Mouse (Mus musculus) layer of hippocampus, postnatal 14 days (tissue): ENCODE results near the gene Ngfr. TPM values are rescaled to one million over a fixed set of nuclear protein-coding genes. Genes with fewer than 3 reads are reported as not detected.
A peak's percentile ranks its signal among the peaks of the same experiment; 100 is the strongest.

ENCODE experiments used
- DNase-seq, 2 experiments: peaks; one replicate each; pipeline ENCODE4 v3.0.0; 2021 to 2022; ENCODE audit warnings: low spot score in 2 of 2, mixed read lengths in 1 of 2
- total RNA-seq, 2 experiments: library from RNA; stranded (reverse); gene quantifications; 2 replicates each; pipeline ENCODE4 v1.2.3; 2021

Gene Ngfr
- total RNA-seq, 2 experiments from 2014 or later = 2.1 to 2.5 TPM

GRCm38 (mm10) chr11:95567936-95568715 lies 19.4 kb downstream of the Ngfr start:
- DNase-seq = no peak

DNA sequence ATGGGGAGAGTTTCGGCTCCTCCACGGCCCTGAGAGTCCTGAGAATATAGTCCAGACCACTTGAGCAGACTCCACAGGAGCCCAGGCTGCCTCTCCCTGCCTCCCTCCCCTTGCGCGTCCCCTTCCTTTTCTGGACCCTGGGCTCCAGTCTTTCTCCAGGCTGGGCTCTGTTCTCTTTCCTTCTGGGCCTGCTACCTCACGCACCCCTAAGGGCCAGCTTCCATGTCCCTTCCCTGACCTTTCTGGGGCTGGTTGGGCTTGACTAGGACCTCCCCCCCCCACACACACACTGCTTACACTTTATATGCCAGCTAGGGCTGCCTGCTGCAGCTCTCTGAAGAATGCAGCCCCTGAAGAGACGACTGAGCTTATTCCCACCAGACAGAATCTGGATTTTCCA lies 20.2 kb downstream of the Ngfr start:
- no peak for DNase-seq

- no peak for DNase-seq
Measured at GRCm38 (mm10) chr11:95565327-95565726, 22.2 kb downstream of the Ngfr start.

DNA sequence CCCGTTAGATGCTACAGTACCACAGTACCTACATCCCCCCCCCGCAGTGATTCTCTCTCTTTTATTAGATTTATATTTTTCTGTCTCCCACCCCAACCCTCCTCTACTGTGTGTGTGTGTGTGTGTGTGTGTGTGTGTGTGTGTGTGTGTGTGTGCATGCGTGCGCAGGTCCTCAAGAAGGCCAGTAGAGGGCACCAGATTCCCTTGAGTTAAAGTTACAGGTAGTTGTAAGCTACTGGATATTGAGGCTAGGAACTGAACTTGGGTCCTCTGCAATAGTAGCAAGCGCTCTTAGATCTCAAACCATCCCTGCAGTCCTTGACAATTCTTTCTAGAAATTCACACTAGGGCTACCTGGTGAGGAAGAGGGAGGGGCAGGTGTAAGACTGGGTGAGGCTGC lies 23.7 kb downstream of the Ngfr start:
- DNase-seq = no peak

- no peak for DNase-seq
Measured at GRCm38 (mm10) chr11:95560773-95561172, 26.8 kb downstream of the Ngfr start.

DNA sequence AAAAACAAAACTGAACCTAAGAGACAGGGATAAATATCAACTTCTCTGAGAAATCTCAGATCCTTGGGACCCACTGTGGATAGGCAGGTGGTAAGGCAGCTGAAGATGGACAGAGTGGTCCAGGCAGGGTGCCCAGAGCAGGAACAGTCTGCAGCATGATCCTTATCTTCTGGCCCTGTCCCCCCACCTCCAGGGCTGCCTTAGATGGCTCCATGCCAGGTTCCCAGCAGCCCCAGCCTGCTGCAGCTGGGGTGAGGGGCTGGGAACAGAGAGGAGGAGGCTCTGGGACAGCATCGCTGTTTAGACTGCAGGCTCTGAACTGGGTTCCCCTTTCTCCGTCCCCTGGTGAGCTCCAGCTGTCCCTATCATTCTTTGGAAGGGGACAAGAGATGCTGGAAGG lies 27.8 kb downstream of the Ngfr start:
- no peak for DNase-seq

DNA sequence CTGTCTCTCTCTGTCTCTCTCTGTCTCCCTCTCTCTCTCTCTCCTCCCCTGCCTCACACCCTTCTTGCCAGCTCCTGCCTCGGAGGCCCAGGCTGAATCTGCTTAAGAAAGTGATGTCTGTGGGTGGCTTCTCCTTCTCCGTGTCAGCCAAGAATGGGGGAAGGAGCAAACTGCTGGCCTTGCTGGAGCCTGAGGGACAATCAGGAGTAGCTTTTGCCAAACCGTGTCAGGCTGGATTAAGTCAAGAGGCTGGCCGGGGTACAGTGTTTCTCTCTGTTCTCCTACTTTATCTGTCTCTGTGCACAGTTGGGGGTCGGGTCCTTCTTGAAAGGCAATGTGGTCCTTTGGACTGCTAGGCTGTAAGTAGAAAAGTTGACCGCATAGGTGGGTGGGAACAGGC lies 29.8 kb downstream of the Ngfr start:
- DNase-seq = no peak

DNA sequence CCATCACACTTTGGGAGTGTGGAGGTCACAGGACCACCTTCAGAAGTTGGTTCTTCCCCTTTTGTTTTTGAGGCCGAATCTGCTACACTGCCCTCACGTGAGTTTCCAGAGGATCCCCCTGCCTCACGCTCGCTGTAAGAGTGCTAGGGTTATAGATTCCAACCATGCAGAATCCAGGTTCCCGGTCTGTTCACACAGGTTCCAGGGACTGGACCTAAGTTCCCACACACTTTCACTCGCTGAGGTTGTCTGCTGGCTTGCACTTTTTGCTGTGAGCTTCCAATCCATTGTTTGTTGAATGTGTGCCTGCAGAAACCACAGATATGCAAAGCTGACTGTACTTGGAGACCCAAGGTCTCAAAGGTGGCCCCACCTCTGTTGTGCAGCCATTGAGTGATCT lies 30.5 kb downstream of the Ngfr start:
- no peak for DNase-seq

DNA sequence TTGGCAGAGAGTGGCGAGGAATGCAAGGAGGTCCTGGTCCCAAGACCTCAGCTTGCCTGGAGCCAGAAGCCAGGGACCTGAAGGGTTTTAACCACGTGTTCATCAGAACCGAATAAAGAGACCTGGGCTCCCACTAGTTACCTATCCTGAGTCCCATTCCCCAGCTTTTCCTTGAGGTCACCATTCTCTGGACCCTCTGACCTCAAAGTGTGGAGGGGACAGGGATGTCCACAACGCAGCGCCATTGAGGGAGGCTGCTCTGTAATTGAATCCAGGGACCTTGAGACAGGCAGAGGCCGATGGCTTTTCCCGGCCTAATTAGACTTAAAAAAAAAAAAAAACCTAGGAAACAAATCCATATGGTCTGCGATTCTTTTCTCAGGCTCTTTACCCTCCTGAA lies 32.3 kb downstream of the Ngfr start:
- DNase-seq = no peak

DNA sequence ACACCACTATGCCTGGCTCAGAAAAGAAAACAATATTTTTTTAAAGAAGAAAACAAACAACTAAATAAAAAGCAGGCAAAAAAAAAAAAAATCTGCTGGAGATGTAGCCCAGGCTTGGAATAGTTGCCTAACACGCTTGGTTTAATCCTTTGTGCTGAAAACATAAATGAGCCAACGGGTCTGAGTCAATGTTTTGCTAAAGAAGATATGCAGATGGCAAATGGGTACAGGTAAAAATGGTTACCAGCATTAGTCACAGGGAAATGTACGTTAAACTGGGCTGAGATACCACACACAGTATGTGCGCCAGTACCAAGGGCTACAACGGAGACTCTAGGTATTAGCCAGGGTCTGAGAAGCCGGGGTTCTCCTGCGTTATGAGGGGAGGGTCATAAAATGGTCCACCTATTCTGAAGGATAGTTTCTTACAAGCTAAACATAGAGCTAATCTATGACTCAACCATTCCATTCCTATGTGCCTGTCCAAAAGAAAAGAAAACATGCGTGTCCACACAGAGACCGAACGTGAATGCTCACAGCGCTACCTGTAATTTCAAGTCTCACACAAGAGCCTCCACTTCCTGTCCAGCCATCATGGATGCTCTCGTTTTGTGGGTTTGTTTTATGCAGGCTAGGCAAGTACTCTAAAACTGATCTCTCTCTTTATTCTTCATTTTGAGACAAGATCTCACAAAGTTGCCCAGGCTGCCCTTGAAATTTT lies 37.1 kb downstream of the Ngfr start:
- DNase-seq = no peak

- DNase-seq = no peak
Measured at GRCm38 (mm10) chr11:95546021-95546782, 41.3 kb downstream of the Ngfr start.

- DNase-seq = no peak
Measured at GRCm38 (mm10) chr11:95544546-95545327, 42.8 kb downstream of the Ngfr start.

DNA sequence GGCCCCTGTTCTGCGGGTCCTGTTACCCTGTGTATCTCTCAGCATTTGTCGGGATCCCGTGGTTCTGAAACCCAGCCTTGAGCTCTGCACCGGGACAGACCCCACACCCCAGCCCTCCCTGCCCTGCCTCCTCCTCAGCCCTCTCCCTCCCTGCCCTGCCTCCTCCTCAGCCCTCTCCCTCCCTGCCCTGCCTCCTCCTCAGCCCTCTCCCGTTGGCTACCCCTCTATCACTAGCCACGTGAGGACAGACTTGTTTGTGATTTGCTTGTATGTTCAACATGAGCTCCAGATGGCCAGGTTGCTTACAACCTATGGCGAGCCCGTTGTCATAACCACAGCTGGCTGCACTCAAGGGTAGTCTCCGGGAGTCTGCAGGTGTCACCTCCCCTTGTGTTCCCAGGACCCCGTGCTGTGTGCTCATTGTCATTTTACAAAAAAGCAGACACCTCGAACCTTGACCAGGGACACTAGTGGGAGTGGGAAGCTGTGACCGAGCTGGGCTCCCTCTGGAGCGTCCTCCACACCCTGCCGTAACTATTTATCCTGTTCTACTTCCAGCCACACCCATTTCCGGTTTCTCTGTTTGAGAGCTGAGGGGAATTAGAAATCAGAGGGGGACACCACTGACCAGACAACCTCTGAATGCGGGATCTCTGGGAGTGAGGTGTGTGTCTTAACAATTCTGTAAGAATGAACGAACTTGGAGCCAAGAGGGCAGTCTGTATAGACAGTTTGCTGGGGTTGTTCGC lies 46.7 kb downstream of the Ngfr start:
- DNase-seq = no peak

- no peak for DNase-seq
Measured at GRCm38 (mm10) chr11:95538378-95539104, 49.0 kb downstream of the Ngfr start.

DNA sequence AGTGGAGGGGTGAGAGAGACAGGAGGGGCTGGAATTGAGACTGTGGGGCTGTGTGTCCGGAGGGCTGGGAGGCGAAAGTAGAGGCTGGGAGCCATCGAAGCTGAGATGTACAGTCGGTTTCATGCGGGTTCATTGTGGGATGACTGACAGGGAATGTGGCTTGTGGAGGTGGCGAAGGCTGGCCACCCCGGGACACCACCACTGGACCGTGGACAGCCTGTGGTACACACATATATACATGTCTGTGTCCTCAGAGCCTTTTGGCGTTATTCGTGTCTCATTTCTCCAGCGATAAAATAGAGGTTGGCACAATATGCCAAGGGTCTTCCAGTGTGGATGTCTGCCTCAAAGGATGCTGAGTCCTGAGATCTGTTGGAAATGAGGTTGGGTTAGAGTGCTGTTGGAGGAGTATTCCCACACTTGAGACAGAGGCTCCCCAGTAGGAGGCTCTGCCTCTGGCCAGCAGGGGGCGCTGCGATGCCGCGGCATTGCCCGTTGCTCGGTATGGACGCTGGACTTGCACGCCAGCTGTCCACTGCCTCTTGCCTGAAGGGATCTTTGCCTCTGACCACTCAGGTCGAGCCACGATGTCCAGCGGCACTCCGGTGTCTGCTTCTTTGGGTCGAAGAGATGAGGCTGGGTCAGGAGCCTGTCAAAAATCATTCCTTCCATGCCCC lies 53.9 kb downstream of the Ngfr start:
- peak; percentile 84 to 85 for DNase-seq

- no peak for DNase-seq
Measured at GRCm38 (mm10) chr11:95532353-95533072, 55.0 kb downstream of the Ngfr start.

DNA sequence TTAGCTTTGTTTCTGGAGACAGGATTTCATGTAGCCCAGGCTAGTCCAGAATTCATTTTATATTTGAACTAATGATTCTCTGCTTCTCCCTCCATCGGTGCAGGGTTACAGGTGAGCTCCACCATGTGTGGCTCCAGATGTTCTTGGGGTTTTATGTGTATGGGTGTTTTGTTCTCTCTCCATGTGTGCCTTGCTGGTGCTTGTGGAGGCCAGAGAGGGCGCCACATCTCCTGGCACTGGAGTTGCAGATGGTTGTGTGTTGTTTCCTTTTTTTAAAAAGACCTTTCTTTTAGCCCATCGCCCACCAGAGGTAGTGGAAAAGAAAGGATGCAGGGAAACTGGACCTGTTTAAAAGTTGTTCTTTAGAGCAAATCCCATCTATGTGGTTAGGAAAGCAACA lies 59.3 kb downstream of the Ngfr start:
- no peak for DNase-seq

- DNase-seq = peak in 1 of 2 experiments; percentile 69
Measured at GRCm38 (mm10) chr11:95527307-95527706, 60.2 kb downstream of the Ngfr start.
